Mouse (Mus musculus) liver, adult 2 months (tissue): Measurements from ENCODE around the gene Atp5f1. TPM values are rescaled to one million over a fixed set of nuclear protein-coding genes. Genes with fewer than 3 reads are reported as not detected.
"Not testable (repeated sequence)": the region's sequence is repeated elsewhere in the genome, so short reads cannot be mapped to it uniquely, and the experiment has no call there.

Experiments
- DNase-seq: peaks from one replicate; pipeline ENCODE4 v3.0.0-alpha.2; 2011; ENCODE audit warnings: low read depth, low spot score; ENCODE audit errors: extremely low read depth
- H3K27ac ChIP-seq: fragments of 200-500 bp; replicated peaks from 2 replicates; pipeline ENCODE4 v1.5.1; 2012; ENCODE audit warnings: low read depth, mild to moderate bottlenecking, control low read depth, inconsistent platforms, low read length; ENCODE audit not compliant: insufficient read depth
- H3K27me3 ChIP-seq: fragments of 200-500 bp; 2 replicates; pipeline ENCODE4 v1.6.1; 2012; ENCODE audit warnings: mild to moderate bottlenecking, moderate library complexity, low read length, inconsistent platforms; ENCODE audit not compliant: control insufficient read depth, insufficient read depth
- H3K36me3 ChIP-seq: fragments of 200-500 bp; 2 replicates; pipeline ENCODE4 v1.6.1; 2012; ENCODE audit warnings: low read length, inconsistent platforms; ENCODE audit not compliant: control insufficient read depth, insufficient read depth
- H3K4me1 ChIP-seq: fragments of 200-500 bp; 2 replicates; pipeline ENCODE4 v1.6.1; 2011; ENCODE audit warnings: low read length; ENCODE audit not compliant: control insufficient read depth, insufficient read depth
- H3K4me3 ChIP-seq: fragments of 200-500 bp; 2 replicates; pipeline ENCODE4 v1.5.1; 2011; ENCODE audit warnings: low read depth, mild to moderate bottlenecking, control low read depth, low read length, moderate library complexity; ENCODE audit not compliant: insufficient read depth
- H3K79me2 ChIP-seq: fragments of 200-500 bp; 2 replicates; pipeline ENCODE4 v1.6.1; 2012; ENCODE audit warnings: inconsistent platforms, mild to moderate bottlenecking, low read length, moderate library complexity; ENCODE audit not compliant: control insufficient read depth, insufficient read depth
- H3K9ac ChIP-seq: fragments of 200-500 bp; 2 replicates; pipeline ENCODE4 v1.6.1; 2012; ENCODE audit warnings: low read depth, mild to moderate bottlenecking, control low read depth, inconsistent platforms, low read length
- CTCF ChIP-seq: fragments of 200-500 bp; IDR thresholded peaks from 2 replicates; pipeline ENCODE4 v1.5.1; 2011; ENCODE audit warnings: low read depth, low read length, control low read depth
- POLR2A ChIP-seq: fragments of 200-500 bp; IDR thresholded peaks from 2 replicates; pipeline ENCODE4 v1.6.1; 2011; ENCODE audit warnings: low read length, control low read depth; ENCODE audit not compliant: insufficient read depth; ENCODE audit errors: extremely low read depth
- WGBS: fragments of 180-500 bp; shearing (Covaris S2); methylation state at CpG from one replicate; pipeline ENCODE4 v1.1.7; 2018; 5-methylcytosine and 5-hydroxymethylcytosine counted together
- polyA plus RNA-seq: library from polyadenylated mRNA; depleted of rRNA; stranded (reverse); fragments of >200 nt; gene quantifications from 2 replicates; pipeline ENCODE4 v1.2.3, GENCODE M21; 2012
- total RNA-seq: library from RNA; depleted of rRNA; stranded (reverse); fragments of >200 nt; gene quantifications from 2 replicates; pipeline ENCODE4 v1.2.3, GENCODE M21; 2014

The Atp5f1 gene
- total and polyA plus RNA-seq, 2 experiments: 247 to 641 TPM

- WGBS: 76% methylated on average over 10 of the region's 10 CpGs
- H3K4me3 ChIP-seq: no peak overlapping the region
- no peak for DNase-seq
- TF ChIP-seq CTCF: no peak
- TF ChIP-seq POLR2A: no peak
- H3K27ac ChIP-seq: no peak overlapping the region
- H3K36me3 ChIP-seq: no peaks in the 10 kb centered on the region
- no peaks in the 10 kb centered on the region for H3K79me2 ChIP-seq
- no peaks in the 10 kb centered on the region for H3K4me1 ChIP-seq
- no peaks in the 10 kb centered on the region for H3K27me3 ChIP-seq
- no peak overlapping the region for H3K9ac ChIP-seq
Measured at GRCm38 (mm10) chr3:105917656-105918354, 42.1 kb downstream of the Atp5f1 start.

GRCm38 (mm10) chr3:105916455-105916854, 43.4 kb downstream of the Atp5f1 start:
- H3K27me3 ChIP-seq, H3K79me2 ChIP-seq, H3K27ac ChIP-seq, H3K4me1 ChIP-seq, H3K36me3 ChIP-seq, DNase-seq, H3K4me3 ChIP-seq, H3K9ac ChIP-seq: not testable (repeated sequence)

- no peak overlapping the region for H3K4me3 ChIP-seq
- DNase-seq: no peak
- no peaks in the 10 kb centered on the region for H3K36me3 ChIP-seq
- WGBS: 37% methylated on average over 1 of the region's 1 CpGs
- TF ChIP-seq CTCF: no peak
- no peak for TF ChIP-seq POLR2A
- no peak overlapping the region for H3K9ac ChIP-seq
- no peaks in the 10 kb centered on the region for H3K27me3 ChIP-seq
- H3K4me1 ChIP-seq: no peaks in the 10 kb centered on the region
- H3K79me2 ChIP-seq: no peaks in the 10 kb centered on the region
- H3K27ac ChIP-seq: no peak overlapping the region
Measured at GRCm38 (mm10) chr3:105915281-105915680, 44.6 kb downstream of the Atp5f1 start.

- Histone ChIP-seq H3K36me3 (no peaks in the 10 kb centered on the region), H3K27ac (no peak overlapping the region), H3K9ac (no peak overlapping the region), H3K4me3 (no peak overlapping the region), H3K27me3 (no peaks in the 10 kb centered on the region), H3K4me1 (no peaks in the 10 kb centered on the region), H3K79me2 (no peaks in the 10 kb centered on the region)
- no peak for DNase-seq
- WGBS: 52% methylated on average over 10 of the region's 10 CpGs
- TF ChIP-seq POLR2A (no peak), CTCF (no peak)
Measured at GRCm38 (mm10) chr3:105913839-105914681, 45.8 kb downstream of the Atp5f1 start.

- Histone ChIP-seq H3K9ac (no peak overlapping the region), H3K27ac (no peak overlapping the region), H3K79me2 (no peaks in the 10 kb centered on the region), H3K27me3 (no peaks in the 10 kb centered on the region), H3K36me3 (no peaks in the 10 kb centered on the region), H3K4me3 (no peak overlapping the region), H3K4me1 (no peaks in the 10 kb centered on the region)
- 60% methylated on average over 9 of the region's 9 CpGs for WGBS
- no peak for TF ChIP-seq CTCF
- no peak for TF ChIP-seq POLR2A
- DNase-seq: no peak
Measured at GRCm38 (mm10) chr3:105912097-105912880, 47.6 kb downstream of the Atp5f1 start.
